ENCODE assay signal across 18 mouse cellular contexts in the genomic region with DNA sequence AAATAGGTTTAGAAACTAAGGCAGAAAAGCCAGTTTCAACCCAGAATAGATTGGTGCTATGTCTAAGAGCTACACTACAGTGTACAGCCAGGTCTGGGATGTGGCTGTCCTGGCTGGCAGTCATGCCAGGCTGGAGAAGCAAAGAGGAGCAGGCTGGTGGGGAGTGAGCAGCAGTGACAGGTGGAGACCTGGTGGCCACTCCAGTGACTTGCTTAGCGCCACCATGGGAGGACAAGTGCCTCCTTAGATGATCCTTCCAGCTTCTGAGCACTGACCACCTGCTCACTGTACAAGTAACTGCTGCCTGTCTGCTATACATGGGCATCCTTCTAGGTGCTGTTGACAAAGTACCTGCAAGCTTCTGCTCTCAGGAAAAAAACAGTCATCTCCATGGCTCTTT. TPM values are rescaled to one million over a fixed set of nuclear protein-coding genes. Genes with fewer than 3 reads are reported as not detected.
DNase-seq lines count a peak whose midpoint lies in the region; ATAC-seq lines count a peak whose summit lies in the region.
"Had no signal": no experiment of that assay in that cellular context is flagged by ENCODE, and none has a peak within 500 bp of the region (broad histone marks: within the 10 kb centered on the region; RNA-seq: fewer than 3 reads in every experiment).

No protein-coding gene starts in this region.

- WGBS in embryonic facial prominence, embryonic 10.5 days: 94% methylated on average over 1 of the region's 1 CpGs

- no peak overlapping the region for H3K27ac ChIP-seq in embryonic facial prominence, embryonic 10.5 days (replicated peaks)
- H3K27ac ChIP-seq: embryonic facial prominence, embryonic 13.5 days; forebrain, embryonic 12.5 days had no signal

- peak overlapping the region; percentile 16 for H3K4me3 ChIP-seq in megakaryocyte, embryonic 14.5 days (replicated peaks)
- no peak overlapping the region for H3K4me3 ChIP-seq in embryonic facial prominence, embryonic 10.5 days
- H3K4me3 ChIP-seq: embryonic facial prominence, embryonic 13.5 days; forebrain, embryonic 12.5 days; heart, embryonic 12.5 days had no signal

- no peak for ATAC-seq in megakaryocyte, adult 5-6 weeks (ENCODE audit: poor library complexity, severe bottlenecking)
- ATAC-seq: forebrain, embryonic 16.5 days; hindbrain, embryonic 16.5 days had no signal

- H3K4me1 ChIP-seq in megakaryocyte, embryonic 14.5 days: peaks cover 13% of the 10 kb centered on the region
- peaks cover 12% of the 10 kb centered on the region for H3K4me1 ChIP-seq in embryonic facial prominence, embryonic 10.5 days
- H3K4me1 ChIP-seq: forebrain, embryonic 12.5 days had no signal

- H3K9me3 ChIP-seq in megakaryocyte, embryonic 14.5 days: no peaks in the 10 kb centered on the region
- no peaks in the 10 kb centered on the region; the same call in 1 of the 2 replicates for H3K9me3 ChIP-seq in embryonic facial prominence, embryonic 10.5 days
- H3K9me3 ChIP-seq: embryonic facial prominence, embryonic 13.5 days; forebrain, embryonic 12.5 days; G1E; heart, embryonic 12.5 days had no signal

- H3K27me3 ChIP-seq in megakaryocyte, embryonic 14.5 days (replicated peaks): no peaks in the 10 kb centered on the region
- no peaks in the 10 kb centered on the region for H3K27me3 ChIP-seq in embryonic facial prominence, embryonic 10.5 days (replicated peaks; ENCODE audit: low read depth, poor library complexity, severe bottlenecking)
- H3K27me3 ChIP-seq: embryonic facial prominence, embryonic 13.5 days; forebrain, embryonic 12.5 days; heart, embryonic 12.5 days had no signal

- H3K36me3 ChIP-seq in megakaryocyte, embryonic 14.5 days (replicated peaks; ENCODE audit: low read length): peaks cover 93% of the 10 kb centered on the region
- H3K36me3 ChIP-seq in embryonic facial prominence, embryonic 10.5 days (replicated peaks): peaks cover 62% of the 10 kb centered on the region
- H3K36me3 ChIP-seq: forebrain, embryonic 12.5 days had no signal

- peak; percentile 20 to 23 for DNase-seq in cerebellum, adult 18-20 months
- peak; percentile 18 for DNase-seq in cerebellum, adult 9-10 months
- peak; percentile 23 to 34 for DNase-seq in cerebellum, postnatal 36 days
- no peak for DNase-seq in embryonic facial prominence, embryonic 10.5 days (ENCODE audit: low spot score)
- no peak for DNase-seq in adrenal gland, postnatal 36 days
- DNase-seq in retina, embryonic 14.5 days (ENCODE audit: low spot score): no peak
- DNase-seq: adrenal gland, adult 8-10 months; gastrocnemius, postnatal 14 days; heart, postnatal 36 days; kidney, adult 11 months had no signal

RNA-seq across cellular contexts. Expression of gene Nfkb1, which starts 44.7 kb away (rescaled TPM):
- 20.8 and 39.8 TPM in 2 replicates for polyA plus RNA-seq in megakaryocyte, embryonic 14.5 days (2012; ENCODE audit: insufficient read depth, low replicate concordance)
- 104 and 105 TPM in 2 replicates for total RNA-seq in megakaryocyte, adult 5-6 weeks (2015)
- 181 and 183 TPM in 2 replicates for total RNA-seq in megakaryocyte, adult 5-6 weeks (2017)
- 12.7 and 13.3 TPM in 2 replicates for polyA plus RNA-seq in embryonic facial prominence, embryonic 10.5 days (2016; fragmentation: Nextera tagmentation; extraction: Ambion mirVana)
- total RNA-seq in adrenal gland, postnatal 36 days (2021): 10 to 100 TPM; 55.8 to 58.1 TPM

Comparison
In these comparisons a context has a peak if more than half of its experiments do, and no peak if none do; other contexts are left out.
1. DNase-seq: peak in cerebellum, adult 18-20 months (2 of 2), cerebellum, adult 9-10 months (single experiment) and cerebellum, postnatal 36 days (2 of 2); none in embryonic facial prominence, embryonic 10.5 days (single experiment), adrenal gland, postnatal 36 days (0 of 2) and retina, embryonic 14.5 days (single experiment).